Mouse (Mus musculus): ENCODE data around the gene Capn7. TPM values are rescaled to one million over a fixed set of nuclear protein-coding genes. Genes with fewer than 3 reads are reported as not detected.
A peak's percentile ranks its signal among the peaks of the same experiment; 100 is the strongest.

The Capn7 gene
- total and polyA plus RNA-seq, 3 experiments = 23.2 to 83.7 (median 30.0) TPM

DNA sequence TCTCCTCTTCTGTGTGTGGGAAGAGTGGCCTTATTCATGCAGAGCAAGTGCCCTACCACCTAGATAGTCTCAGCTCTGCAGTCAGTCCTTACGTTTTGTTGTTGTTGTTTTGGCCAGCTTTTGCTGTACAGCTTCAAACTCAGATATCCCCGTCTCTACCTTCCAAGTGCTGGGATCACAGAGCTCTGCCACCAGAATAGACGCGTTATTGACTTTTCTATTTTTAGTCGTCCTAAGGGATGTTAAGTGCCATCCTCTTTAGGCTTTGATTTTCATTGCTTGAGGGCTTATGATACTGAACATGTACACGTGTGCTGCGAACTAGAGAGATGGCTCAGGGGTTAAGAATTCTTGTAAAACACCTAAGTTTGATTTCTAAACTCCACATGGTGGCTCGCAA, 6.8 kb downstream of the Capn7 start:
- no peaks in the 10 kb centered on the region for H3K27me3 ChIP-seq (ENCODE audit: control insufficient read depth in 1 of 2, insufficient read depth in 2 of 2, low read length in 2 of 2)
- TF ChIP-seq NELFE (IDR thresholded peaks at IDR 0.05; ENCODE audit: low read depth, low read length) = no peak
- TF ChIP-seq E2F4 (IDR thresholded peaks at IDR 0.05; ENCODE audit: borderline replicate concordance, low read depth, low read length) = no peak
- no peak for TF ChIP-seq MXI1 (IDR thresholded peaks at IDR 0.05; ENCODE audit: low read depth, low read length)
- TF ChIP-seq MAX (IDR thresholded peaks at IDR 0.05; ENCODE audit: low read length) = no peak
- TF ChIP-seq POLR2AphosphoS5 (IDR thresholded peaks at IDR 0.05; ENCODE audit: borderline replicate concordance, low read depth, low read length) = no peak
- TF ChIP-seq RAD21 (IDR thresholded peaks at IDR 0.05; ENCODE audit: low read depth, low read length) = no peak
- no peak for TF ChIP-seq BHLHE40 (IDR thresholded peaks at IDR 0.05; ENCODE audit: borderline replicate concordance, low read depth, low read length)
- TF ChIP-seq ELF1 (IDR thresholded peaks at IDR 0.05; ENCODE audit: low read depth, low read length) = no peak
- TF ChIP-seq JUND (IDR thresholded peaks at IDR 0.05; ENCODE audit: low read depth, low read length) = no peak
- no peak for TF ChIP-seq CTCF (IDR thresholded peaks at IDR 0.05 in 2 of 3, conservative IDR thresholded peaks at IDR 0.05 in 1 of 3; ENCODE audit: control insufficient read depth in 1 of 3, insufficient read depth in 1 of 3, low read depth in 2 of 3, low read length in 3 of 3, poor library complexity in 1 of 3, severe bottlenecking in 1 of 3)
- no peak overlapping the region for H3K4me3 ChIP-seq (ENCODE audit: control insufficient read depth in 1 of 2, insufficient read depth in 1 of 2, low read depth in 2 of 2, low read length in 2 of 2)
- no peak for DNase-seq (ENCODE audit: low read depth, low spot score)
- no peak overlapping the region for H3K9ac ChIP-seq (ENCODE audit: control insufficient read depth, low read depth, low read length, poor library complexity, severe bottlenecking)
- peaks cover 8 to 15% of the 10 kb centered on the region in 2 experiments; a peak in 2 of 4 replicates for H3K4me1 ChIP-seq (ENCODE audit: control insufficient read depth in 1 of 2, insufficient read depth in 2 of 2, low read length in 2 of 2)
- H3K9me3 ChIP-seq (replicated peaks; ENCODE audit: insufficient read depth, low read length) = no peaks in the 10 kb centered on the region
- peaks cover 12 to 20% of the 10 kb centered on the region in 2 experiments for H3K36me3 ChIP-seq (ENCODE audit: control insufficient read depth in 1 of 2, insufficient read depth in 2 of 2, low read length in 2 of 2)
- peaks cover 9% of the 10 kb centered on the region for H3K79me2 ChIP-seq (ENCODE audit: control insufficient read depth, insufficient read depth, low read length, poor library complexity)
- H3K27ac ChIP-seq (ENCODE audit: control insufficient read depth, low read depth, low read length) = no peak overlapping the region

DNA sequence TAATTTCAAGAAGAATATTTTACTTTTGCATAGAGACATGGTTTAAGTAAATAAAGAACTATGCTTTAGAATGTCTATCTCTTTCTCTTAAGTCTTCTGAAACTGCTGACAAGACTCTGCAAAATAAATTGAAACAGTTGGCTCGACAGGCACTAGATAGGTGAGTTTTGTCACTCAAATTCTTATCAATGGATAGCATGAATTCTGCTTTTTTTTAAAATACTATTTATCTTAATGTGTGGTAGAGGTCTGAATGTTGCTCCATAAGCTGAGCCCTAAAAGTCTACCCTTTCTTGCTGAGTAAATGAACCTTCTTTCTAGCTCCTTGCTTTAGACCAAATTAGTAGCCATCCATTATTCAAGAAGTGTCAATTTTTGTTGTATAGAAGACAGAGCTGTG, 8.9 kb downstream of the Capn7 start:
- H3K4me1 ChIP-seq (ENCODE audit: control insufficient read depth in 1 of 2, insufficient read depth in 2 of 2, low read length in 2 of 2) = peaks cover 5 to 12% of the 10 kb centered on the region in 2 experiments; a peak in 2 of 4 replicates
- peak; percentile 44 for DNase-seq (ENCODE audit: low read depth, low spot score)
- H3K9ac ChIP-seq (ENCODE audit: control insufficient read depth, low read depth, low read length, poor library complexity, severe bottlenecking) = no peak overlapping the region
- no peaks in the 10 kb centered on the region for H3K27me3 ChIP-seq (ENCODE audit: control insufficient read depth in 1 of 2, insufficient read depth in 2 of 2, low read length in 2 of 2)
- H3K27ac ChIP-seq (ENCODE audit: control insufficient read depth, low read depth, low read length) = no peak overlapping the region
- peaks cover 2% of the 10 kb centered on the region; the same call in 1 of the 2 replicates for H3K79me2 ChIP-seq (ENCODE audit: control insufficient read depth, insufficient read depth, low read length, poor library complexity)
- H3K4me3 ChIP-seq (ENCODE audit: control insufficient read depth in 1 of 2, insufficient read depth in 1 of 2, low read depth in 2 of 2, low read length in 2 of 2) = no peak overlapping the region; a peak in 1 of 4 replicates
- peak; percentile 83 for TF ChIP-seq ZNF384 (IDR thresholded peaks at IDR 0.05; ENCODE audit: low read depth, low read length)
- TF ChIP-seq TCF12 (IDR thresholded peaks at IDR 0.05; ENCODE audit: low read depth, low read length) = peak; percentile 63; the same call in 1 of the 2 replicates
- peak; percentile 39; the same call in 1 of the 2 replicates for TF ChIP-seq GATA1 (IDR thresholded peaks at IDR 0.05; ENCODE audit: low read depth, low read length)
- no peak for TF ChIP-seq SIN3A (IDR thresholded peaks at IDR 0.05; ENCODE audit: low read length)
- TF ChIP-seq TAL1 (IDR thresholded peaks at IDR 0.05; ENCODE audit: low read length) = 0 out of 2 replicates have a peak, but pooled peaks have one; percentile 4
- no peak for TF ChIP-seq HCFC1 (IDR thresholded peaks at IDR 0.05; ENCODE audit: low read depth, low read length)
- peak; percentile 63 to 78 for TF ChIP-seq EP300 (IDR thresholded peaks at IDR 0.05; ENCODE audit: low read depth in 1 of 2, low read length in 2 of 2)
- TF ChIP-seq SMC3 (IDR thresholded peaks at IDR 0.05; ENCODE audit: low read depth, low read length) = no peak
- no peaks in the 10 kb centered on the region for H3K9me3 ChIP-seq (replicated peaks; ENCODE audit: insufficient read depth, low read length)
- peaks cover 8 to 23% of the 10 kb centered on the region in 2 experiments for H3K36me3 ChIP-seq (ENCODE audit: control insufficient read depth in 1 of 2, insufficient read depth in 2 of 2, low read length in 2 of 2)

Data from MEL (cell line).